Mouse (Mus musculus) adrenal gland, postnatal 25 days (tissue): ENCODE results near the gene Sorbs1. TPM values are rescaled to one million over a fixed set of nuclear protein-coding genes. Genes with fewer than 3 reads are reported as not detected.

Experiments
- DNase-seq: peaks from one replicate; pipeline ENCODE4 v3.0.0; 2021; ENCODE audit warnings: mixed read lengths
- total RNA-seq: library from RNA; stranded (reverse); gene quantifications from 2 replicates; pipeline ENCODE4 v1.2.3, GENCODE M21; 2021

Gene Sorbs1
- total RNA-seq, 1 experiment from 2014 or later, result 66.4 TPM

DNA sequence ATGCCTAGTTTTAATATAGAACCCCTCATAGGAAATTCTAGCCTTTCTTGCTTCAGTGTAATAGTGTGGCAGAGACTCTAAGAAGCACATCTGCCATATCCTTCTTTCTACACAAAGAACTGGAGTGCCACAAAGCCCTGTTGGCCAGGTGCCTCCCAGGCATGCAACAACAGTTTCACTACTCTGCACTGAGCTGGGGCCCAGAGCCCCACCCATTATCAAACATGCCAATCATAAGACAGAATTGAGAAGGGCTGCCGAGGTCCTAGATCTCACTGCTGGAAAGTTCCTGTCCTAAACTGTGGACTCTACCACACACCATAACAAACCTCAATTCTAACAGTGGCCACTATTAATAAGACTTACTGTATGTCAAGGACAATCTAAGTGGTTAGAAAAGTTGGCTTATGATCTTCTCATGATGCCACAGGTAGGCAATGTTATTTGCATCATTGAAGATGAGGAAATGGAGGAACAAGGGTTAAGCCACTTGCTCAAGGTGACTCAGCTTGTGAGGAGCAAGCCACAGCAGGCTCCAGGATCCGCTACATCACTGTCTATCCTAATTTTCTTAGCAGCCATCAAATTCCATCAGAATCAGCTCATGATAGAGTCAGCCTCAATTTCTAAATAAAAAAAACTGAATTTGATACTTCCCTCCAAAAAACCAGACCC lies 257.1 kb downstream of the Sorbs1 start:
- DNase-seq, result no peak

DNA sequence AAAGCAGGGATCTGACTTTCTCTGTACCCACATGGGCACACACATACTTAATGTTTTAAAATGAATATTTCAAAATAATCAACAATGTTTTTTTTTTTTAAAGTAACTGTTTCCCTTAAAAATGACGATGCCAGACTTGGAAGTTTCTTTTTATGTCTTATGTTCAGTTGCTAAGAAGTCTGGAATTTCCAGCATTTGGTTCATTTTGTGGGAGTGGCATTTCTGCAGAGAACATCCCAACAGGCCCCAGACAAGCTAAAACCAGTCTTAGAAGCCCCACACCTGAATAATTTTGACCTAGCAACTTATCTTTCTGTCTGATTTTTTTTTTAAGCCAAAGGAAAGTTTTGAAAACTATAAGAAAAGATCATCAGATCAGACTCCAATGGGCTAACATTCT lies 258.0 kb downstream of the Sorbs1 start:
- no peak for DNase-seq

DNA sequence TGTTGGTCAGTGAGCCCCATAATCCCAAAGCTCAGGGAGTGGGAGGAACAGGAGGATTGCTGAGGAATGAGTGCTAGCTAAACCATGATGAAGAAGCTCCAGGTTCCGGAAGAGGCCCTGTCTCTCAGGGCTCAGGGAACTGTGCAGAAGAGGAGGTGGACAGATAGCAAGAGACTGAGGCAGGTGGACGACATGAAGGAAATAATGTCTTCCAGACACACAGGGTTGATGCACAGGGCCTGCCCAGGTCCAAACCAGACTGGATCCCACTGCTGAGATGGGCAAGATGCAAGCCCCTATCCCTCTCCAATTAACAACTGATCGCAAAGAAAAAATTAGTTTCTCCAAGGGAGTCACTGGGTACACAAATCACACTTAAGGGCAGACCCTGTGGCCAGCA lies 258.8 kb downstream of the Sorbs1 start:
- DNase-seq, result no peak

DNA sequence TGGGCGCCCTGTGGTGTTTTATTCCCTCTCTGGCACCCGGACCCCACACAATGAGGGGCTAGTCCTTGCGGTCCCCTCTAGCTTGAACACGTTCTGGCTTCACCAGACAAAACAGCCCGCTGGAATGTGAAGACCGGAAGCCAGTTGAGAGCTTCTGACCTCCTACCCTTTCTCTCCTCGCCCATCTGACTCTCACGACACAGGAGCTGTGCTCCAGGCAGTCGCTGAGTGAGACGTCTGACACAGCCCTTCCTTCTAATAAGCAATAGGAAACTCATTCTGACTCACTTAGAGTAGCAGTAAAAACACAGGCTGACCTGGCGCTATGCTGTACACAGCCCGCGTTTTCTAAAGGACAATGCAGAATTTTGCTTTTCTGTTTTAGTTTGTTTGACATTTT lies 259.8 kb downstream of the Sorbs1 start:
- DNase-seq, result no peak

GRCm38 (mm10) chr19:40251115-40251514 lies 262.5 kb downstream of the Sorbs1 start:
- no peak for DNase-seq

GRCm38 (mm10) chr19:40249352-40249751 lies 264.2 kb downstream of the Sorbs1 start:
- DNase-seq, result no peak

DNA sequence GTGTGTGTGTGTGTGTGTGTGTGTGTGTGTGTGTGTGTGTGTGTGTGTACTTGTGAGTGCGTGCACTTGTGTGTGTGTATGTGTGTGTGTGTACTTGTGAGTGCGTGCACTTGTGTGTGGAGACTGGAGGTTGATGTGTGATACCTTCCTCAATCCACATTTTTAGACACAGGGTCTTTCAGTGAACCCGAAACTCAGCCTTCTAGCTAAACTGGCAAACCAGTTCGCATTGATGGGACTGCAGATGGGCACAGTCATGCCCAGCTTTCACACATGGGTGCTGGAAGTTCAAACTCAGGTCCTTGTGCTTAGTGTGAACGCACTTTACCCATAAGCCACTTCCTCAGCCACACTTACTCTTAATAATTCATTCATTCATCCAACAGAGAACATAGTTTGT lies 265.1 kb downstream of the Sorbs1 start:
- DNase-seq, result no peak

DNA sequence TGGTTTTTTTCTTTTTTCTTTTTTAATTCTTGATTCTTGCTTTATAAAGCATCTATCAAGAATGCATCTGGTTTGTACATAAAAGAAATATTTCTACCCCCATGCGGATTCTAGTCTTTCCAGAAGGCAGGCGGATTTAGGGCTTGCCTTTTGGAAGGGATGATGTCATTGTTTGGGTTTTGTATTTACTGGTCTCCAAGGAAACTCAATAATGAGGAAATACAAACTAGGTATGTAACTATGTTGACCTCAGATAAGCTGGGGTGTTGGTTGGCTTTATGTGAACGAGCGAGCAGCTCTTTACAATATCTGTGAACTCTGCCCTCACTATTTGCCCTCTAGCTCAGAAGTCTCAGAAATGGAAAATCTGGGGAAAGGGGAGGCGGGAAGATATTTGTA lies 266.3 kb downstream of the Sorbs1 start:
- DNase-seq, result no peak

DNA sequence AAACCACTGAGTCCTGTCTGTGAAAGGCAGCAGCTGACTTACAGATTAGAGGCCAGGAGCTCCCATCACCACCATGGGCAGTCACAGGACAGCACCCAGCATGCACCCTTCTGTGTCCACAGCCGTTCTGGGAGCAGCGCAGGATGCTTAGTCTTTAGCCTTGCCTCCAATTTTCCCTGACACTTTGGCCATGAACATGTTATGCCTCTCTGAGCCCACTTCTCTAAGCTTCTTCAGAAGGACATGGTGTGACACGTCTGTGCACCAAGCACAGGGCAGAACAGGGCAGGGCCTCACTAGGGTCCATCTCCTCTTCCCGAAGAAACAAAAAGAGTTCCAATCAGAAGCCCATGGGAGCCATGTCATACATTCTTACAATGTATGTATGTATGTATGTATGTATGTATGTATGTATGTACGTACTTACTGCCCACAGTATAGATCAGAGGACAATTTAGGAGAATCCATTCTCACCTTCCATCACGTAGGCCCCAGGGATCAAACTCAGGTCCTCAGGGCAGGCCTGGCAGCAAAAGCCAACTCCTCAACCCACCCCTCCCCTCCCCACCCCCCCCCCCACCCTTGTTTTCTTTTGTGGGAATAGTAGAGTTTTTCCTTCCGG lies 266.8 kb downstream of the Sorbs1 start:
- DNase-seq, result no peak

Other genes with a start within 250 kb of the Sorbs1 start
- gene Pdlim1, start 241.9 kb downstream of the Sorbs1 start, total RNA-seq, result 19.3 and 22.0 TPM in 2 replicates
- 21.0 and 30.4 TPM in 2 replicates for gene Aldh18a1, start 74.7 kb upstream of the Sorbs1 start, total RNA-seq
- gene Tctn3, start 98.5 kb upstream of the Sorbs1 start, total RNA-seq, result 6.7 and 8.4 TPM in 2 replicates
- 19.6 and 20.3 TPM in 2 replicates for gene Entpd1, start 98.6 kb upstream of the Sorbs1 start, total RNA-seq
- 0.27 TPM in 1 of 2 replicates, not detected in the other for gene Cc2d2b, start 235.0 kb upstream of the Sorbs1 start, total RNA-seq